Mouse (Mus musculus): ENCODE data around the gene Magi2.

DNA sequence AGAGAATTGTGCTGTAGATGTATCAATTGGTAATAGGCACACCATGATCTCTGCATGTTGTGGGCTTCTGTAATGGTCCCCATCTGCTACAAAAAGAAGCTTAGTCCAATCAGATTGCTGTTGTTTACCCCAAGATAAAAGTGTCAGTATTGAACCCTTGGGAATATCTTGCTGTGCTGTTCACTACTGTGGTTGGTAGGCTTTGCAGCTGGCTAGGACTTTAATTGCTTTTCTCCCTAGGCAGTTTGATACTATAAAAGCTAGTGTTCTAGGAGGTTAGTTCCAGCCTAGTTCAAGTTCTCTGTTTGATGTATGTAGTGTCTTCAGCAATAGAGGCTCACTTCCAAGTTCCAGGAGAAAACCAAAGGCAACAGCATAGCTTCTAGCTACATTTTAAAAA lies 1188.5 kb downstream of the Magi2 start:
- no peak for TF ChIP-seq CTCF (IDR thresholded peaks at IDR 0.05; ENCODE audit: low read depth)
- TF ChIP-seq EP300 (IDR thresholded peaks at IDR 0.05; ENCODE audit: low read depth), result no peak
